Mouse (Mus musculus) testis, adult 2 months (tissue): ENCODE measurements at regions not wholly inside any gene's neighbourhood (a gene's known extent, or its start where the extent isn't known, plus 50 kb on each side); places are given as distances from the start of the nearest gene placed in this dataset.

ENCODE experiments used
- H3K27ac ChIP-seq: fragments of 200-500 bp; 2 replicates; pipeline ENCODE4 v1.5.1; 2012; ENCODE audit warnings: low read depth, low read length; ENCODE audit not compliant: control insufficient read depth, insufficient read depth
- H3K27me3 ChIP-seq: fragments of 200-500 bp; 2 replicates; pipeline ENCODE4 v1.6.1; 2012; ENCODE audit warnings: mild to moderate bottlenecking, low read length, moderate library complexity; ENCODE audit not compliant: control insufficient read depth, insufficient read depth
- H3K36me3 ChIP-seq: fragments of 200-500 bp; 2 replicates; pipeline ENCODE4 v1.6.1; 2012; ENCODE audit warnings: mild to moderate bottlenecking, low read length; ENCODE audit not compliant: control insufficient read depth, insufficient read depth
- H3K4me1 ChIP-seq: fragments of 200-500 bp; 2 replicates; pipeline ENCODE4 v1.6.1; 2012; ENCODE audit warnings: low read length; ENCODE audit not compliant: control insufficient read depth, insufficient read depth
- H3K4me3 ChIP-seq: fragments of 200-500 bp; 2 replicates; pipeline ENCODE4 v1.5.1; 2012; ENCODE audit warnings: low read depth, mild to moderate bottlenecking, low read length, moderate library complexity, mixed read lengths; ENCODE audit not compliant: control insufficient read depth
- CTCF ChIP-seq: fragments of 200-500 bp; IDR thresholded peaks from 2 replicates; pipeline ENCODE4 v1.5.1; 2012; ENCODE audit warnings: low read depth, mild to moderate bottlenecking, inconsistent platforms, low read length, moderate library complexity; ENCODE audit not compliant: control insufficient read depth, insufficient read depth, insufficient replicate concordance
- POLR2A ChIP-seq: fragments of 200-500 bp; IDR thresholded peaks from 2 replicates; pipeline ENCODE4 v1.6.1; 2012; ENCODE audit warnings: low read depth, mild to moderate bottlenecking, inconsistent platforms, low read length, moderate library complexity; ENCODE audit not compliant: control insufficient read depth

DNA sequence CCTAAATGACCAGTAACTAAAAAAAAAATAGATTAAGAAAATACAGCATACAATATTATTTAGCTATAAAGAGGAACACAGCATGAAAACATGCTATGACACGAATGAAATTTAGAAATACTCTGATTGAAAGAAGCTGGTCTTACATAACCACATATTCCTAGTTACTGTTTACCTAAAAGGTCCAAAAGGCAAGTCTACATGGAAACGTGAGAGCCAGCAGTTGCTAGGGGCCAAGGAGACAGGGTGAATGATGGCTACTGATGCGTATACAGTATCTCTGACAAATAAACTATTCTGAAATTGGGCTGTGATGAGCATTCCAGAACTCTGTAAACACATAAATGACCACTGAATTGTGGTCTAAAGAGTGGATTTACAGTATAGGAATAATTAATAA, 194.5 kb upstream of the Zbtb20 start:
- no peaks in the 10 kb centered on the region for H3K36me3 ChIP-seq
- H3K27ac ChIP-seq = no peak overlapping the region
- H3K27me3 ChIP-seq = no peaks in the 10 kb centered on the region
- H3K4me3 ChIP-seq = no peak overlapping the region
- H3K4me1 ChIP-seq = no peaks in the 10 kb centered on the region
- TF ChIP-seq CTCF (no peak), POLR2A (no peak)

DNA sequence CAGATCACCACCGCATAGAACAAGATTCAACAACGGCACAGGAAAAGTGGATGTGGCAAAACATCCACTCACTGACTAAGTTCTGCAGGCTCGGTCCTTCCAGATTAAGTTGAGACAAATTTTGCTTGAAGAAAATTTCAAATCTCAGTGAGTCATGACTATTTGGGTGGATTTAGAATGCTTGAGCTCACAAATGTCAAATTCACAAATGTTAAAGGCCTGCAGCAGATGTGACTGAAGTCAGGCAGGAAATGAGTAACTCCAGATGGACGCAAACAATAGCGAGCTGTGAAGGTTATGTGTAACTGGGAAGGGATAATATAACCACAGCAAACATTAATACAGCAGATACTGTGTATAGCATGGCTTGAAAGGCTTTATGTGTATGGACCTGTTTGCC, 198.5 kb upstream of the Zbtb20 start:
- Histone ChIP-seq H3K4me1 (no peaks in the 10 kb centered on the region), H3K27me3 (no peaks in the 10 kb centered on the region), H3K27ac (no peak overlapping the region), H3K36me3 (no peaks in the 10 kb centered on the region), H3K4me3 (no peak overlapping the region)
- TF ChIP-seq CTCF = no peak
- TF ChIP-seq POLR2A = no peak

DNA sequence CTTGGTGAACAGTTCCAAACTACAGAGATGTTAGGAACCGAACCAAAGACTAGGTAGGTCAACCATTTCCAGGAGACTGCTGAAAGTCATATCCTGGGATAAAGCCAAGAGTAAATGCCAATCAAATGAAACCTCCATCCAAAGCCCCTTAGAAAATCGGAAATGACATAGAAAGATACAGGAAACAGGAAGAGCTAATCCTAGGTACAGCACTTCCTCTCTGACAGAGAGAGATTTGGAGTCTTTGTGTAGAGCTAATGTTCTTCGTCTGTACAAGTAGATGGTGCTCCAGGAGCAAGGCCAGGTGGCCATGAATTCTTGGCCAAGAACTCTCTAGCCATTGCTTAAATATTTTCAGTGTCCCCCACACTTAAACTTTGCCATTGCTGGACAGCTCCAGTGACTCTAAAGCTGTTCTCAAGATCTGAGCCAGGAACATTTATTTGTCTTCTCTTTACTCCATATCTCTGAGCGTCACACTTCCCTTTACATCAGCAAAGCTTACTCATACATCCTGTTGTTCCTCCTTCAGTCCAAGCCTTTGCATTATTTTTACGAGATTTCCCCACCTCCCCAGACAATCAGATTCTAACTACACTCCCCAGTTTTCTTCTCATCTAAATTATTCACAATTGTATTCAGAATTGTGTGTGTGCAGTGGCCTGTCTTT, 199.1 kb upstream of the Zbtb20 start:
- Histone ChIP-seq H3K36me3 (no peaks in the 10 kb centered on the region), H3K27ac (no peak overlapping the region), H3K4me3 (no peak overlapping the region), H3K4me1 (no peaks in the 10 kb centered on the region), H3K27me3 (no peaks in the 10 kb centered on the region)
- TF ChIP-seq CTCF (no peak), POLR2A (no peak)

DNA sequence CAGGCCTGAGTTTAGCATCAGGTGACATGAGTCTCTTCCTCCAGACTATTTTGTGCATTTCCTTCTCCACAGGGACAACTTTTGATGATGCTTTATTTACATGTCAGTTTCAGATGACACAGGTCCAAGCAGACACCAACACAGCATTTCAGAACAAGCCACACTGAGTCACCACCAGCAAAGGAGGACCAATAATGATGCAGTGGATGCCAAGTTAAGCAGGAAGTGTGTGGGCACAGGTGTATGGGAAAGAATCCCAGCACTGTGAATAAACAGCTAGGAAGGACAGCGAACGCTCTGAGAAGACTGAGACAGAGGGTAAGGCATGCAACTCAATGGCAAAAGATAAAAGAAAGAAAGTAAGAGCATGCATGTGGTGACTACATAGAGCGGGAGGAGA, 200.7 kb upstream of the Zbtb20 start:
- Histone ChIP-seq H3K27me3 (no peaks in the 10 kb centered on the region), H3K36me3 (no peaks in the 10 kb centered on the region), H3K4me3 (no peak overlapping the region), H3K27ac (no peak overlapping the region), H3K4me1 (no peaks in the 10 kb centered on the region)
- TF ChIP-seq CTCF (no peak), POLR2A (no peak)

DNA sequence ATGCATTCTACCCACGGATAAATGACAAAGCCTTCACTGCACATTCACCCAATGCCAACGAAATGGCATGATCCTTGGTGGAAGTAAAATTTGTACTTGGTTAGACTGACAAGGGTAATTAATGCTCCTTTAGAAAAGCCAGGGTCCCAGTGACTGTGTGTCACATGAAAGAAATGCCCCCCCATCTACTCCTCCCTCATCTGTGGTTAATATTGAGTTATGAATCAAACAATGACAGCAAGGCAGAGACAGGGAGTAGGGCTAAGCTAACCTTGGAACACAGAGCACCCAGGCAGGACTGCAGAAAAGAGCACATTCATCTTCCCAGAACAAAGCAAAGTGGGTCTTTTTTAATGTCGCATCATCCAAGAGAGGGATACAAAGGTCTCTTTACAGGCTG, 209.1 kb upstream of the Zbtb20 start:
- Histone ChIP-seq H3K27ac (no peak overlapping the region), H3K36me3 (no peaks in the 10 kb centered on the region), H3K27me3 (no peaks in the 10 kb centered on the region), H3K4me1 (no peaks in the 10 kb centered on the region), H3K4me3 (no peak overlapping the region)
- no peak for TF ChIP-seq CTCF
- TF ChIP-seq POLR2A = no peak

DNA sequence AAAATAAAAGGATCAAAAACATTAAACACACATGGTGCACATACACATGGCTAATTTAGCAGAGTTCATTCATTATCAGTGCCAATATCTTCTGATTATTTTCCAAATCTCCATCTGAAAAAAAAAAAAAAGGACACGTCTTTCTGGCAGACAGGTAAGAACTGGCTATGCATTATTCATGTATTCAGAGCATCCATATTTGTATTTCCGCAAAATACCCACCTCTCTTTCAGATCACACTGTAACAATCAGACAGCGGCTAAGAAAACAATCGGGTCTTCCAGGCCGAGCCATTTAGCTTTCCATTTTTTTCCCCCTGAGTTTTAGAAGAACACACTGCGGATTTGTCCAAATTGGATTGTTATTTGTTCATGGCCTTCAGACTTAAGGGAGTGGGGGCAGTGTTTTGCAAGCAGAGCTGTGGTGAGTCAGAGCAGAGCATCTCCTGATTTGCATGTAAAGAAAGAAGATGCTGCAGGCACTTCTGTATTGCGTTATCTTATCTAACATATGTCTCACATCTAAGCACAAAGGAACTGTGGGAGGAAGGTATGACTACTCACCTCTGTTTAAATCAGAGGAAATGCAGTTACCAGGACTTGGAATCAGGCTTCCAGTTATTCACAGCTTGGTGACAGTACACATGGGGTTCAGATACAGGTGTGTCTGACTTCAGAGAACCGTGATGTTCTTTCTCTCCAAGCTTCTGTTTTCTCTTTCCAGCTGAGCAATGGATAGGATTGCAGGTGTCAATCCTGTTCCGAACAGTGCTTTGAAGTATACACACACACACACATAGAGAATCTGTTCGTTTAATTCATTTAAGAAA, 223.6 kb upstream of the Zbtb20 start:
- Histone ChIP-seq H3K4me1 (no peaks in the 10 kb centered on the region), H3K36me3 (no peaks in the 10 kb centered on the region), H3K27me3 (no peaks in the 10 kb centered on the region), H3K4me3 (no peak overlapping the region), H3K27ac (no peak overlapping the region)
- TF ChIP-seq CTCF (no peak), POLR2A (no peak)

DNA sequence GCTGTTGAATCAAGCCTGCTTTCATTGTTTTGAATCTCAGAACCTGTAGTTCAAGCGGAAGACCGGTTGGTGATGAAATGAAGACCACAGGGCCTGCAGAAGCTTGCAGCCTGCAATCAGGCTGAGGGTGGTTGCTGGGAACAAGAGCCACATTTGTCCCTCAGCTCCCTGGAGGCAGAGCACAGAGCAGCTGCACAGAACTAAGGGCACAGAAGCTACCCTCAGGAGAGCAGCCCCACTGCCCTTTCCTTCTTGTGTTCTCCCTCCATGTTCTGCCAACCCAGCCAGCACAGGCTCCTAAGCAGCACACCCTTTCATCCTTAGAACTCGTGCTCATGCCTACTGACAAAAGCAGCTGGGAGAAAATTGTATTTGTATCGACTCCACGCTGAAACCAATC, 225.9 kb upstream of the Zbtb20 start:
- Histone ChIP-seq H3K4me3 (no peak overlapping the region), H3K4me1 (no peaks in the 10 kb centered on the region), H3K36me3 (no peaks in the 10 kb centered on the region), H3K27ac (no peak overlapping the region), H3K27me3 (no peaks in the 10 kb centered on the region)
- TF ChIP-seq CTCF (no peak), POLR2A (no peak)
